Mouse (Mus musculus) hindbrain, embryonic 12.5 days (tissue): ENCODE results near the gene Lrmda. TPM values are rescaled to one million over a fixed set of nuclear protein-coding genes. Genes with fewer than 3 reads are reported as not detected.
A peak's percentile ranks its signal among the peaks of the same experiment; 100 is the strongest.

Source experiments
- ATAC-seq: fragments of 200-750 bp; cut with Nextera tagmentation; 2 replicates; pipeline ENCODE4 v1.8.0; 2017; ENCODE audit warnings: moderate TSS enrichment; ENCODE audit not compliant: low FRiP score
- H3K27ac ChIP-seq: fragments of 300-500 bp; sonication (generic); 2 replicates; pipeline ENCODE4 v1.5.1; 2016; ENCODE audit warnings: mild to moderate bottlenecking
- H3K27me3 ChIP-seq: fragments of 300-500 bp; sonication (generic); 2 replicates; pipeline ENCODE4 v1.6.1; 2016; ENCODE audit warnings: mild to moderate bottlenecking
- H3K36me3 ChIP-seq: fragments of 300-500 bp; sonication (generic); 2 replicates; pipeline ENCODE4 v1.6.1; 2016; ENCODE audit warnings: mild to moderate bottlenecking
- H3K4me1 ChIP-seq: fragments of 300-500 bp; sonication (generic); 2 replicates; pipeline ENCODE4 v1.6.1; 2016
- H3K4me2 ChIP-seq: fragments of 300-500 bp; sonication (generic); replicated peaks from 2 replicates; pipeline ENCODE4 v1.6.1; 2016; ENCODE audit warnings: mild to moderate bottlenecking
- H3K4me3 ChIP-seq: fragments of 300-500 bp; sonication (generic); 2 replicates; pipeline ENCODE4 v1.5.1; 2016; ENCODE audit warnings: mild to moderate bottlenecking
- H3K9ac ChIP-seq: fragments of 300-500 bp; sonication (generic); 2 replicates; pipeline ENCODE4 v1.6.1; 2016; ENCODE audit warnings: mild to moderate bottlenecking, moderate library complexity
- H3K9me3 ChIP-seq: fragments of 300-500 bp; sonication (generic); replicated peaks from 2 replicates; pipeline ENCODE4 v1.6.1; 2016; ENCODE audit warnings: mild to moderate bottlenecking
- WGBS: fragments of 180-500 bp; shearing (Covaris S2); methylation state at CpG from one replicate; pipeline ENCODE4 v1.1.7; 2016; 5-methylcytosine and 5-hydroxymethylcytosine counted together
- polyA plus RNA-seq: library from polyadenylated mRNA; unstranded; fragments of >200 nt; fragmentation: Nextera tagmentation; extraction: Ambion mirVana; gene quantifications from 2 replicates; pipeline ENCODE4 v1.2.1, GENCODE M21; 2016

The Lrmda gene
- polyA plus RNA-seq, 1 experiment from 2014 or later = 0.53 TPM

DNA sequence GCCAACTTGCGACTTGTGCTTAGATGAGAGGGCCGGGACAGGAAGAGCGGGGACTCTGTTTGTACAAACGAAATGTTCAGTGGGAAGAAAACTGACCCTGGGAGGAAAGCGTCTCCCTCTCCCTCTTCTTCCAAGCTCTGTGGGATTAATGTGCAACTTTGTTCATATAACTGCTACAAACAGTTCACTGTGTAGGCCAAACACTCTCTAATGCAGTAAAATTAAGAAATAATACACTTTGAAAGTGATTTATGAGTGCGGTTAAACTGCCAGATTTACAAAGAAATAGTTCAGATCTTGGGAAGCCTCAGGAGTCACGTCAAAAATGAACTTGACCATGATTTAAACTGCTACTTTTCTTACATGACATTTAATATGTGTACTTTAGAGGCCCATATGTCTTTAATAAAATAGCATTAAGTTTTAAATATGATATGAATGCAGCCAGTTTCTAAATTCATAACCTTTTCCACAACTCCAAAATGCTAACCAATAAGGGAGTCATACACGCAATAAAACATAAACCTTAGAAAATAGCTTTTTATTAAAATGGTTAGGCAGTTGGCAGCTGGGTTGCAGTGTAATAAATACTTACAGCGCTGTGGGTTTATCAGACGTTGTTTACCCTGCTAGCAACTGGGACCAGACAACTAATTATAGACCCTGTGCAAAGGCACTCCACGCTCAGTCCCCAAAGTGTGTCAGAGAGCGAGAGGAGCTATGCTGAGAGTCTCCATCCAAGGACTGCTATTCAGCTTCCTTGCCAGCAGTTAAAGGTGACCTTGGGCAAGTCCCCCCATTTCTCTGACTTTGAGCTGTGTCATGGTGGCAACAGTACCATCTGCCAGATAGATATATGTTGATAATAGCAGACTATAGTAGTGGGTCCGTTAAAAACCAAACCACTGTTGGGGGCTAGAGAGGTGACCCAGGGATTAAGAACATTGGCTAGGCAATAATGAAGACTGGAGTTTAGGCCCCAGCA is 590.0 kb downstream of the Lrmda start:
- no peaks in the 10 kb centered on the region for H3K9me3 ChIP-seq
- H3K4me3 ChIP-seq = no peak overlapping the region
- H3K4me2 ChIP-seq = no peak overlapping the region
- H3K4me1 ChIP-seq = no peaks in the 10 kb centered on the region
- no peaks in the 10 kb centered on the region for H3K27me3 ChIP-seq
- WGBS = 74% methylated on average over 13 of the region's 13 CpGs
- no peaks in the 10 kb centered on the region for H3K36me3 ChIP-seq
- H3K9ac ChIP-seq = no peak overlapping the region
- H3K27ac ChIP-seq = no peak overlapping the region
- ATAC-seq = no peak

DNA sequence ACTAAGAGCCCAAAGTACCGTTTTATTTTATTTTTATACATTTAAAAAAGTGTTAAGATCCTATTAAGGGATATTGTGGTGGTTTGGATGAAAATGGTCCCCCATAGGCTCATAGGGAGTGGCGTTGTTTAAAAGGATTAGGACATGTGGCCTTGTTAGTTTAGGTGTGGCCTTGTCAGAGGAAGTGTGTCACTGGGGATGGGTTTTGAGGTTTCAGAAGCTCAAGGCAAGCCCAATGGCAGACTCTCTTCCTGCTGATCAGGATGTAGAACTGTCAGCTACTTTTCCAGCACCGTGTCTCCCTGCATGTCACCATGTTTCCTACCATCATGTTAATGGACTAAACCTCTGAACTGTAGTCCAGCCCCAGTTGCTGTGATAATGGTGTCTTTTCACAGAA is 591.5 kb downstream of the Lrmda start:
- Histone ChIP-seq H3K9me3 (no peaks in the 10 kb centered on the region), H3K4me2 (no peak overlapping the region), H3K4me1 (no peaks in the 10 kb centered on the region), H3K27me3 (no peaks in the 10 kb centered on the region), H3K4me3 (no peak overlapping the region), H3K36me3 (no peaks in the 10 kb centered on the region), H3K27ac (no peak overlapping the region), H3K9ac (no peak overlapping the region)
- ATAC-seq = no peak
- 90% methylated on average over 3 of the region's 3 CpGs for WGBS

DNA sequence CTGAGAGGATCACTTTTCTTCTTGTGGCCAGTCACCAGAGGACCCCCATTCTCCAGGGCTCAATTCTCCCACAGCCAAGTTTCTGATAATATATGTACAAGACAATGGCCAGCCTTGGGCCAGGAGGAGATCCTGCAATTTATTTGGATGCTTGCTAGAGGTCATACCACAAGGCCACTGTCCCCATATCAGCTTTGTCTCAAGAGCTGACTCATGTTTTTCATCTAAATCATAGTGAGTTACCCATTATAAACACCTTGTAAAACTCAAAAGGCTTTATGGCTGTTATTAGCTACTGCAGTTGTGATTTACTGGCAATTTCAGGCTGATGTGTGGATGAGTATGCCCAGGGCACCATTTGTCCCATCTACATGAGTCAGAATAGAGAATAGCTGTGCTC is 600.7 kb downstream of the Lrmda start:
- H3K27ac ChIP-seq = no peak overlapping the region
- no peak overlapping the region for H3K4me3 ChIP-seq
- H3K4me1 ChIP-seq = no peaks in the 10 kb centered on the region
- no peaks in the 10 kb centered on the region for H3K36me3 ChIP-seq
- no peaks in the 10 kb centered on the region for H3K27me3 ChIP-seq
- H3K9me3 ChIP-seq = no peaks in the 10 kb centered on the region
- no peak overlapping the region for H3K4me2 ChIP-seq
- ATAC-seq = no peak
- H3K9ac ChIP-seq = no peak overlapping the region

DNA sequence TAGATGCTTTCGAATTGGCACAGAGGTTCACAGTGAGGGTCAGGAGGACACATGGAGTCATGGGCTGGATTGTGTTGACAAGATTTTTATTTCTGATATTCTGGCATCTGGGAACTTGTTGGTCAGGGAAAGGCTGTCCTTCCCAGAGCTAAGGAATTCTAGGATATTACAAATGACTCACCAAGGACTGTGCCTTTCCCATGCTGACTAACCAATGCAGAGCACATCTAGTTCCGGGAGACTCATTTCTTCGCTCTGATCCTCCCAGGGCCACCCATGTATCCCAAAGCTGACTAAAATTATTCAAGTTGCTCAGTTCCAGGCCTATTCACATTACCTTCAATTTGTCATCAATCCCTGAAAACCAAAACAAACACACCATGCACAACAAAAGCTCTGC is 602.4 kb downstream of the Lrmda start:
- no peak overlapping the region for H3K4me3 ChIP-seq
- no peaks in the 10 kb centered on the region for H3K36me3 ChIP-seq
- H3K27ac ChIP-seq = no peak overlapping the region
- H3K4me1 ChIP-seq = no peaks in the 10 kb centered on the region
- WGBS = 91% methylated on average over 3 of the region's 3 CpGs
- no peak for ATAC-seq
- no peak overlapping the region for H3K9ac ChIP-seq
- H3K4me2 ChIP-seq = no peak overlapping the region
- no peaks in the 10 kb centered on the region for H3K9me3 ChIP-seq
- H3K27me3 ChIP-seq = no peaks in the 10 kb centered on the region

DNA sequence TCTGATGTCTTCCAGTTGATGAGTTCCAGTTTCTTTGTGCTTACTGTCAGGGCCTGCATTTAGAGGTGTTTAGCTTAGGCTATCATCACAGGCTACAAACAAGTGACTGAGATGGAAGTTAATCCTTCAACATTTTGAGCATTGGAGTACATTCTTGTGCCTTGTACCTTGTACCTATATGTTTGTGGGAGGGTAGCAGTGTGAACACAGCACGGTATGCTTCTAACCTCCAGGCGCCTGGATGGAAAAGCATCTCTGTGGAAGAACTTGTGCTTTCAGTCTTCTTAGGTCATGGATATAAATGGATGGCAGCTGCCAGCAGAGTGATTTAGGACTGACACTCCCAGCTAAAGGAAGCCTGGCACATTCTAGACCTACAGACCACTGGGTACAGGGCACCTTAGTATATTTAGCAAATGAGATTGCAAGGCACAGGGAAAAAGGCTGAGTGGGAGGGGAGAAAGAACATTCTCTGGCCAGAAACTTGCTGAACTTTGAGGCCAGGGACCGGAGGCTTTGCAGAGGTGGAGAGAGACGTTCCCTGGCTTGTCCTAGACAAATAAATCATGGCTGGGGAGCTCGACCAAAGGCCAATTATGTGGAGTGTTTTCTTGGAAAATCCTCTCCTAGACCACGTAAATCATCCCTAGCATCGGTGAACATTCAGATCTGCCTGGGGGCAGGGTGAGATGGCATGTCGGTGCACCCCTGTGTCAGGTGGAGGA is 607.8 kb downstream of the Lrmda start:
- Histone ChIP-seq H3K4me3 (no peak overlapping the region), H3K9me3 (no peaks in the 10 kb centered on the region), H3K27ac (no peak overlapping the region), H3K4me2 (no peak overlapping the region), H3K27me3 (no peaks in the 10 kb centered on the region), H3K4me1 (no peaks in the 10 kb centered on the region), H3K36me3 (no peaks in the 10 kb centered on the region), H3K9ac (no peak overlapping the region)
- no peak for ATAC-seq
- WGBS = 77% methylated on average over 8 of the region's 8 CpGs

DNA sequence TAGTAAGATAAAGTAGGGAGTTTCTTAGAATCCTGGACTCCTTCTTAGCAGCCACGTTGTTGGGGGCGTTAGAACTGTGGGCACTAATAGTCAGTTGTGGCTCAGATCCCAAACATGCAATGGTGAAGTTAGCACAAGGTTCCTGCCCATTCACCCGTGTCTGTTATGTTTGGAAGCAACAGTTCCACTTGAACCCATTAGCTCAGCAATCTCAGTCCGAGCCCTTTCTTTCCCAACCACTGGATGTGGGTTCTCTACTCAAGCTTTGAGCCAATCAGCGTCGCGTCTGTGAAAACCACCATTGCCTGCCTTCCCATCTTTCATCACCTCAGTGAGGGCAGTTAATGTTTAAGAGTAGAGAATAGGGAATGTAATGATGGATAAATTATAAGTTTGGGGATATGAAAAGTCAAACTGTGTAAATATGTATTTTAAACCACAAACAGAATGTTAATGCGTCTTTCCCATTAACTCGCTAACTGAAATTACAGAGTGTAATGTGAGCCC is 610.9 kb downstream of the Lrmda start:
- no peaks in the 10 kb centered on the region for H3K27me3 ChIP-seq
- no peak for ATAC-seq
- WGBS = 85% methylated on average over 9 of the region's 9 CpGs

DNA sequence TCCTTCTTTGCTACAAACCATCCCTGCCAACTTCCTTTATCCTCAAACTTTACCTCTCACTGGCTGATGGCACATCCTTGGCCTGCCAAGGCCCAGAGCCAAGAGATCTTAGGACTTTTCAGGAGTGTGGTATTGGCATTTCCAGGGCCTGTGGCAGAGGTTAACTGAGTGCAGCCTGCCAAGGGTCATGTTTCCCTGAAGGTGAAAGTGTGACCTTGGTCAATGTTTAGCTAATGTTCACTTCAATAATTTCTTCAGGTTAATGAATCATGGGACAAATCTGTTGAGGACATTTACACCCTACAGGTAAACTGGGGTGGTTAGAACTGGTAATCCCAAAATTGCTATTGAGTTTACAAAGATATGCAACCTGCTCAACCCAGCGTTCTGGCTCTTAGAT is 614.1 kb downstream of the Lrmda start:
- Histone ChIP-seq H3K27ac (no peak overlapping the region), H3K36me3 (no peaks in the 10 kb centered on the region), H3K4me2 (no peak overlapping the region), H3K4me1 (no peaks in the 10 kb centered on the region), H3K9ac (no peak overlapping the region), H3K27me3 (no peaks in the 10 kb centered on the region), H3K9me3 (no peaks in the 10 kb centered on the region), H3K4me3 (no peak overlapping the region)
- no peak for ATAC-seq
- 80% methylated on average over 1 of the region's 1 CpGs for WGBS

More for the DNA sequence above, 610.9 kb downstream of the Lrmda start:
- Histone ChIP-seq H3K4me3 (no peak overlapping the region), H3K9me3 (no peaks in the 10 kb centered on the region), H3K4me2 (no peak overlapping the region), H3K27ac (no peak overlapping the region), H3K36me3 (no peaks in the 10 kb centered on the region), H3K9ac (no peak overlapping the region), H3K4me1 (no peaks in the 10 kb centered on the region)

DNA sequence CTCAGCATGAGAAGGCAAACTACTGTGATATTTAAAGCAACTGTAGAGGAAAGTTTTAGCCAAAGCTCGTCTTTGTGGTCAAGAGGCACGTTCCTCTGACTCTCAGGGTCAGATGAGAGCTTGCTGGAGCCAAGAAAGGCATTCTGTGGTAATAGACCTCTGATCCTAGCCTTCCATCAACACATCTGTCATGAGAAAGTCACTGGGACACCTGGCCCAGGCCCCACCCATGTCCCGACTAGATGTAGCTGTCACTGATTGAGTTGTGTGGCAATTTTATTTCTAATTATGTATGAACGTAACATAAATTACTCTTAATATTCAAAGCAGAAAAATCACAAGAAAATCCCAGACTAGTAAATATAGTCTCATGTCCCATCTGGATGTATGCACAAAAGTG is 624.0 kb downstream of the Lrmda start:
- H3K36me3 ChIP-seq = no peaks in the 10 kb centered on the region
- no peaks in the 10 kb centered on the region for H3K9me3 ChIP-seq
- H3K27ac ChIP-seq = no peak overlapping the region
- no peak overlapping the region for H3K4me3 ChIP-seq
- ATAC-seq = no peak
- H3K27me3 ChIP-seq = no peaks in the 10 kb centered on the region
- H3K4me2 ChIP-seq = no peak overlapping the region
- WGBS = 69% methylated on average over 4 of the region's 4 CpGs
- H3K9ac ChIP-seq = no peak overlapping the region
- peaks cover 10% of the 10 kb centered on the region; the same call in 1 of the 2 replicates for H3K4me1 ChIP-seq

DNA sequence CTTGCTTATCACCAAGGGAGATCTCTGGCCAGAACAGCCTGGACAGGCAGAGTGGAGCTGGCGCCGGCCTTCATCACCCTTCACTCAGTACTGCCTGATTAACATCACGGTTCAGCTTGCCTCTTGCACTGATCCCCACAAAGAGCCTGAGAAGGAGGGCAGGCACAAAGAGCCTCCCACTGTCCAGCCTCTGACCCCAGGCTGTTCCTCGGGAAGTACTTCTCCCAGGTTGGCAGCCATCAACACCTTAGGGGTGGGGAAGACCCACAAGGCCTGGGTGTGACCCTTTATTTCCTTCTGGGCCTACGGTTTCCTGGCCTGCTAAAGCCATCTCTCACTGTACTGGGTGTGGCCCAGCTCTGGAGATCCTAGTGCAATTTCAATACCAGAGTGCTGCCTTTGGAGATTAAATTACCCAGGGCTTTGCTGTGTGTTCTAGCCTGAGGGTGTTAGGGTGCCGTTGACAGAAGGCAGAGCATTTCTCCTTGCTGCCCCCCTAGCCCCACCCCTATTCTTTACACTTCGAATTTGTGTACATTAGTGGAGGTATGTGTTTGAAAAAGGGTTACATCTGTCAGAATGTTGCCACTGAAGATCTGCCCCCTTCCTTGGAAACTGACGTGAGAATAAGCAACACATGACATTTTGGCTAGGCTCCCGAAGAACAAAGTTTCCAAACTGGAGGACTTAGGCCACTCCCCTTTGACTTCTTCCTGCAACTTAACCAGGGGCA is 628.5 kb downstream of the Lrmda start:
- Histone ChIP-seq H3K9me3 (no peaks in the 10 kb centered on the region), H3K27ac (peak overlapping the region; percentile 23; the same call in 1 of the 2 replicates), H3K27me3 (no peaks in the 10 kb centered on the region), H3K4me3 (no peak overlapping the region), H3K9ac (no peak overlapping the region), H3K4me1 (peaks cover 31% of the 10 kb centered on the region), H3K36me3 (no peaks in the 10 kb centered on the region), H3K4me2 (no peak overlapping the region)
- ATAC-seq = no peak
- WGBS = 58% methylated on average over 9 of the region's 9 CpGs

DNA sequence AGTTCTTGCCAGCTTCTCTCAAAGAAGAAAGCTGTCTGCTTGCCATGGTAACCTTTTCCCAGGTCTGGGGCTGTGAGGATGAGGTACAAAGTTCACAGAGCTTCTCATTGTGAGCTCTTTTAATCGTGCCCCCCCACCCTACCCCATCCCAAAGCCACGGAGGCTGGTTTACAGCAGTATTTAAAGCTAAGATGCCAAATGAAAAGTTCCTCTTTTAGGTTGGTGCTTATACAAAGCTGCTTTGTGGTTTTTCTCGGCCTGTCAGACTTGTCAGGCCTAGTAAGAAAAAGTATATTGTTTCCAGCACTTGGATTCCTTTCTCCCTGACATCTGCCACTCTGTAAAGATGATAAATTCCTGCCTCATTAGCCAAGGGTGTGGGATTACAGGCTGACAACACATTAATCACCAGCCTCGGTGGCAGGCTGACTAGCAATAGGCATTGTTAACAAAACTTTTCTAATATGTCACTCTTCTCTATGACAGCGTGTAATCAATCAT is 629.9 kb downstream of the Lrmda start:
- no peak overlapping the region for H3K9ac ChIP-seq
- H3K9me3 ChIP-seq = no peaks in the 10 kb centered on the region
- H3K4me1 ChIP-seq = peaks cover 31% of the 10 kb centered on the region
- WGBS = 22% methylated on average over 5 of the region's 5 CpGs
- ATAC-seq = peak; percentile 76
- H3K27ac ChIP-seq = peak overlapping the region; percentile 62
- no peak overlapping the region for H3K4me2 ChIP-seq
- H3K36me3 ChIP-seq = no peaks in the 10 kb centered on the region
- no peaks in the 10 kb centered on the region for H3K27me3 ChIP-seq
- no peak overlapping the region for H3K4me3 ChIP-seq

DNA sequence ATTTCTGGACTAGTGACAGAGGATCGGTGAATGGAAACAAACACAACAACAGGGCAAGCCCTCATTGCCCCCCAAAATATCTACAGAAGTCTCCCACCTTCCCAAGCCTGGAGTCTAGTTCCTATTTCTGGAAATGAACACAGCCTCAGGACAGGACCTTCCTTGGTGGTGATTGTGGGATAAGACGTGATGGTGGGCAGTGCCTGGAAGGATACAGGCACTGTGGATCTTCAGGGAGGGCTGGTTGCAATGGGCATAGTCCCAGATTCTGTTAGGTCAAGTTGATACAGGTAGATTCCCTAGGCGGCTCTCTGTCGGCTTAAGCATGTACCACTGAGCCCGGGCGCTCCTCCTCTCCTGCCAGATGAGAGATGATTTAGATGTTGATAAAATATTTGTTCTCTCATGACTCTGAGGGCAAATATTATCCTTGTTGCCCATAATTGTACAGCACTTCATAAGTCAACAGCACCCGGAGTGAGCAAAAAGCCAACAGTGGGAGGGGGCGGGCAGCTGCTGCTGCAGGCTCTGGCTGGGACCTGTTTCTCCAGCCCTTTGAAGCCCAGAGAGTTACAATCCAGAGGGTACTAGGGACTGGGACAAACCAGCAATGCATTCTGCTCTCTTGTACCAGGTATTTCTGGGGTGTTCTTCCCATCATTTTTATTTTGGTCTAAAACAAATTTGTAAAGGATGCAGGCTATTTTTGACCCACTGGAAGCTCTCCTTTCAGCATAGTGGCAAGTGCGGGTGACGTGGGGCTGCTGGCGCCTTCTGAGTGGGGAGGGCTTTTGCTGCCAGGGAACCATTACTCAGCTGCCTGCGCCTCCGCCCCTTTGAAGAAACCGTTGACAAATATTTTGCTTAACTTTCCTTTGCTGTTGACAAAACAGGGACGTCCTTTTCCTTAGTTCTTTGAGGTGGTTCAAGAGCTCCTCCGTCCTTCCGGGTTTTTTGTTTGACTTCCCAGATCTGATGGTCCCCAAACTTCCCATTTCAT is 630.8 kb downstream of the Lrmda start:
- H3K9ac ChIP-seq = no peak overlapping the region
- H3K4me2 ChIP-seq = no peak overlapping the region
- no peak overlapping the region for H3K4me3 ChIP-seq
- H3K4me1 ChIP-seq = peaks cover 31% of the 10 kb centered on the region
- ATAC-seq = 0 out of 2 replicates have a peak, but pooled peaks have one; percentile 43
- H3K27ac ChIP-seq = peak overlapping the region; percentile 40
- 47% methylated on average over 17 of the region's 17 CpGs for WGBS
- no peaks in the 10 kb centered on the region for H3K9me3 ChIP-seq
- no peaks in the 10 kb centered on the region for H3K27me3 ChIP-seq
- H3K36me3 ChIP-seq = no peaks in the 10 kb centered on the region
